Mouse (Mus musculus) layer of hippocampus, adult 9-11 months (tissue): ENCODE measurements around the gene Smc6.

Source experiments
- DNase-seq: peaks from one replicate; pipeline ENCODE4 v3.0.0; 2022

Smc6 gene

DNA sequence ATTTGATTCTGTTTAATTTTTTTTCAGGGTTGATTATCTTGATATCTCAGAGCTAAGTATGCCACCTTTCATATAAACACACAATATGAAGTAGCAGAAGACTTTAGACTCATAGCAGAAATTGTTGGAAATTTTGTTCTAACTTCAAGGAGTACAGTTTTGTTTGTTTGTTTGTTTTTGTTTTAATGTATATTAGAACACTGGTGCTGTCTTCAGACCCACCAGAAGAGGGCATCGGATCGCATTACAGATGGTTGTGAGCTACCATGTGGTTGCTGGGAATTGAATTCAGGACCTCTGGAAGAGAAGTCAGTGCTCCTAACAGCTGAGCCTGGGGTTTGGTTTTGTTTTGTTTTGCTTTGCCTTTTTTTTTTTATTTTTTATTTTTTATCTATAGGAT, 20.7 kb downstream of the Smc6 start:
- no peak for DNase-seq

DNA sequence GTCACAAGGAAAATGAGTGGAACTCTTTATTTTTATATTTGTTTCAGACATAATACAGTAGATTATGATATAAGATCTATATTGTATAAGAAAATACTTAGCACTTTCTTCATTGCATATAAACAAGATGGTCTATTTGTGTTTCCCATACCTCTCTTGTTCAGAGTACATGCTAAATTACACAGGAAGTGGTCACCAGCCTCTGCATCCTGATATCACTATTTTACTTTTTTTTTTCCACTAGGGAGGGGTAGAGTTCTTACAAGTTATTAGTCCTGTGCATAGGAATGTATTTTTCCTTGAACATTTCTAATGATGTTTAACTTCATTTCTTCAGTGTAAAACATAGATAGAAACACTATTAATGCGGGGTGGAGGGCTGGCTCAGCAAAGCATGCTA, 35.2 kb downstream of the Smc6 start:
- no peak for DNase-seq

DNA sequence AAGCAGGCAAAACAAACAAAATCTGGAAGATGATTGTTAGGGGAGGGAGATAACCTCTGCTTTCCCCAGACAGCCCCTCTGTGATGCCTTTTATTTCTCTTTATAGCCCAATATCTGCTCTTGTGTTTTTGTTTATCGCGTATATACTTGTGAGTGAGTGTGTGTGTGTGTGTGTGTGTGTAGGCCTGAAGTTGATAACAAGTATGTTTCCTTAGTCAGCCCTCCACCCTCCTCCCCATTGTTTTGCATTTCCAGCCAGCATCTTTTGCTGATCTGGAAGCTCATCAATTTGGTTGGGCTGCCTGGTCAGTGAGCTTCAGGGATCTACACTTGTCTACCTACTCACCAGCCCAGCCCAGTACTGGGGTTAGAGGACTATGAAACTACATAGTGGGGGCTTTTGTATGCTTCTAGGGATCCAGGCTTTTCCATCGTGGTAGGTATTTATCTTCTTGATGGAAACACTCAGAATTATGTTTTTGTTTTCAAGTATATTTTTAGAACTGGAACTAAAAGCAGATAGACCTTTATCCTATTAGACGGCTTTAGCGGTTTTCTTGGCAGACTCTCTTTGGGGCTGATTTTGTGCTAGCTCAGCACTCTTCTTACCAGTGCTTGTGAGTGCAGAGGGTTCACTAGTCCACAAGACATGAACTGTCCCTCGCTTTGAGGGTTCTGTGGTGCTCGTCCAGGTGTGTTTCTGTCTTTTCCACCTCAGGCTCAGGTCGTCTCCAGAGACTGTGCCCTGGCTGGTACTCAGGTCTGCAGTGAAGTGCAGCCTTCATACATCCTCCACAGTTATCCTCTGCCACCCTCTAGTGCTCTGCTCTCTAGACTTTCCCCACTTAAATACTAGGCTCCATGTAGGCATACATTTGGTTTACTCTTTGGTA, 41.3 kb downstream of the Smc6 start:
- no peak for DNase-seq

DNA sequence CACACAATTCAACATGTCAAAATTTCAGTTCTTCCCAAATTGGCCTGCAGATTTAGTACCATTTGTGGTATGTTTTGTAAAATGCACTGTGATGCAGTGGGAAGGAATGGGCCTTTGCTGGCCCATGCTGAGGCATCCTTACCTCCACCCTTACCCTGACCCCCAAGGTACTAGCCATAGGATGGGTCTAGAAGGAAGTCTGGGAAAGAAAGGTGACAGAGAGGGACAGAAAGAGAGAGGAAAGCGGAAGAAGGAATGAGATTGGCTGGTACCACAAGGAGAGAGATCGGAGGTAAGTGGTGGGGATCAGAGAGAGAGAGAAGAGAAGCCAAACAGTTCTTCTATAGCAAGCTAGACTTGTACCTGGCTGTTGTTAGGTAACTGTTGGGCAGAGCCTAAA, 45.4 kb downstream of the Smc6 start:
- no peak for DNase-seq

DNA sequence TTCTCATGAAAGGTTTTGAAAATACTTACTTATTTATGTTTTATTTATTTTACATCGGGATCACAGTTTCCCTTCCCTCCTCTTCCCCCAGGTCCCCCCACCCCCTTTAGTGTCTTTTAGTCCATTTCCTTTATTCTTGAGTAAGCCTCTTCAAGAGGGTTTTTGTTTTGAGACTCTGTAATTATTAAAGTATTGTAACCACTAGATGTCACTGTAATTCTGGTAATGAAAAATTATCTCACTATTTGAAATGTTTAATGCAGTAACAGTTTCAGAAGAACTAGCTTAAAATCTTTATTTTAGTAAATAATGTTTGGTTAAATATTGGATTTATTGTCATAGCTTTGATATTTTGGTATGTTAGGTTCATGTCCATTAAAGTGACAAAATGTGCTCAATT, 48.2 kb downstream of the Smc6 start:
- no peak for DNase-seq

DNA sequence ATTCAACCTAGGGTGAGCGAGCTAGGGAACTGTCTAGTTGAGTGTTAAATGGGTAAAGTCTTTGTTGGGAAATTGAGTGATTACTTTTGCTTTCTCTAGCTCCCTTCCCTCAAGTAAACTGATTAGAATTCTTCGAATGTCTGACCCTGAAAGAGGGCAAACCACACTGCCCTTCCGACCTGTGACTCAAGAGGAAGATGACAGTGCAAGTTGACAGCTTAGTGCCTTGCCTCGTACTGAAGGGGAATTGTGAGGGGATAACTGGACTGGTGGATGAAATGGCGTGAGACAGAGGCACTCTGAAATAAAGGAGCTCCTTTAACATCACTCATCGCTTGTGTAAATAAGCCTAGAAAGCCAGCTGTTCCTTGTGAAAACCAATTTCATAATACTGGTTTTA, 52.0 kb downstream of the Smc6 start:
- DNase-seq: no peak

DNA sequence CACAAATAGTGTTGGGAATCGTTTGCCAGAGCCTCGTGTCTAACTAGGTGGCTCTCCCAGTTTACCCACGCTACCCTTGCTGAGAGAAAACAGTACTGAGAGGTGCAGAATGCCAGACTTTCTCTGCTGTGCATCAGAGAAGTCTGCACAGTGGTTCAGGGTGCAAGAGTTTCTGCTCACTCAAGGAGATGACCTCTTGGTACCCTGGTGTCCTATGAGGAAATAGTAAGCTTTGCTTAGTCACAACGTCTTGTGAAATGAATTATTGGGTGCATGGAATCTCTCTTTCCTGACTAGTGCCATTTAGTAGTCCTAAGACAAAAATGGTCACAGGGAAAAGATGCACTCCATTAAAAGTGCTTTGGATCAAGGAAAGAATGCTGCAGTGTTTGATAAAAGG, 58.8 kb downstream of the Smc6 start:
- DNase-seq: no peak

DNA sequence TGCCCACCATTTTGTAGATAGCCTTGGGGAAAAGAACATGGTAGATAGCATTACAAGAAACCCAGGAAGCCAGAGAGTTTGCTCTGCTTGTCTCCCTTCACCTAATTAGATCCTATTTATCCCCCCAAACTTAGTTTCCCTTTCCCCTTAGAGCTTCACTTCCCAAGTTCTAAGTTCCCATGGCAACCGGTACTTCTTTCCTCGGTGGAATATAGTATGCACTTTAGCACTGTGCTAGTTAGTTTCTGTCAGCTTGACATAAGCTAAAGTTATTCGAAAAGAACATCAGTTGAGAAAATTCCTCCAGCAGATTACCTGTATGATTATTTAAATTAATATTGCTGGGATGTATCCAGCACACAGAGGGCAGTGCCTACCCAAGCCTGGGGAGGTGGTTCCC, 60.8 kb downstream of the Smc6 start:
- DNase-seq: no peak

DNA sequence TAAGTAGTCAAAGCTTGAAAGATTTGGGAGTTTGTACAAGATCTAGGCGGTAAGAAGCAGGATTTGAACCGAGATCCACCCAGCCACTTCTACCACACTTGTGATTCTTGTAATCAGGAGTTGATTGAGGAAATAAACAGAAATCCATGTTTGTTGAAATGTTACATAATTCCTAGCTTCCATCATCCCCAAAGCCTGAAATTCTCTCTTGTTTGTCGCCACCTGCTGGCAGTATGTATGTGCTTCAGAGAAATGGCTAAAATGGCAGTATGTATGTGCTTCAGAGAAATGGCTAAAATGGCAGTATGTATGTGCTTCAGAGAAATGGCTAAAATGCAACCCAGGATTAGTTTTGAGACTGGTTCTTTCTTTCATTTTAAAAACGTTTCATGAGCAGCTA, 71.2 kb downstream of the Smc6 start:
- peak; percentile 19 for DNase-seq

DNA sequence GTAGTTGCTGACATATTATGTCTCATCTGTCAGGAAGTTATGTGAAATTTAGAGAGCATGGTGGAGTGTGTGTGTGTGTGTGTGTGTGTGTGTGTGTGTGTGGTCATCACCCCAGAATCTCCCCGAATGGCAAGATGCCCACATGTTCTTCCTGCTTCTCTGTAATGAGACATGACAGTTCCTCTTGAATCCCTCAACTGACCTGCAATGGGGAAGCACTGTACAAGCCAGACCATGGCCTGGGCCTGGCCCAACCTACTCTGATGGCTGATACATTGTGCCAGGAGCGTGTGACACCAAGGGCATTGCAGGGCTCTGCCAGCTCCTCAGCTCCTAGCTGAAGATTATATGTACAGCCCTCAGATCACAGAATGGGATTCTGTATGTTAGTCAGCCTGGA, 72.6 kb downstream of the Smc6 start:
- no peak for DNase-seq

DNA sequence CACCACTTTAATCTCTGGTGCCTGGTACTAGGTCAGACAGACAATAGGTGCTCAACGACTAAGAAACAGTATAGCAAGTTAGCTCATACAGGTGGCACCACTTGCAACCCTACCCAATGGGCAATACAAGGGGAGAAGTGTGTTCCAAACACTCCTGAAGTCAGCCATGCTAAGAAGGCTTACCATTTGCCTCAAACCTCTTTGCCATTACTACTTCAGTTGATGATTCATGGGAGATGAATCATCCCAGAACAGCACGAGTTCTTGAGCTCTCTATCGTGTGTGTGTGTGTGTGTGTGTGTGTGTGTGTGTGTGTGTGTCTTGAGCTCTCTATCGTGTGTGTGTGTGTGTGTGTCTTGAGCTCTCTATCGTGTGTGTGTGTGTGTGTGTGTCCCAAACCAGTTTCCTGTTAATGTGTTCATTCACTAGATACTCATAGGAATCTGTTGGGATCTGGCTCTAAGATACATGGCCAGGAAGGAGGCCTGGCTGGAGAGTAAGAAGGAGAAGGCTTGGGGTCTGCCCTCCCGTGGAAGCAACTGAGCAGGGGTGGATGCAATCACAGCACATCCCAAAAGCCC, 76.4 kb downstream of the Smc6 start:
- DNase-seq: no peak

DNA sequence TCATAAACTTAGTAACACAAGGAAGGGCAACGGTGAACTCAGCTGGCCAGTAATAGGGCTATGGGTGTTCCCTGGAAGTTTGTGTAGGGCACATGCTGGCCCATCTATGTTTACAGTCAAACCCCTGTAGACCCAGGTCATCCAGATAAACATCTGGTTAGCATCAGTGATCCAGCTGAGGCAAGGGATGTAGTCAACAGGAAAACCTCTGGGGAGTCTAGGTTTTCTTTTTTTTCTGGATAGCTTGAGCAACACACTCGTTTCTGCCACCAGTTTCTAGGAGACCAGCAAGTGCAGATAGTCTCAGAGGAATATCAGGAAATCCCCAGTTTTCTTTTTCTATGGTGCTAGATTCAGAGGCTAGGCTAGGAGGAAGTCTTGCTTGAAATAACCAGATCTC, 80.3 kb downstream of the Smc6 start:
- no peak for DNase-seq

DNA sequence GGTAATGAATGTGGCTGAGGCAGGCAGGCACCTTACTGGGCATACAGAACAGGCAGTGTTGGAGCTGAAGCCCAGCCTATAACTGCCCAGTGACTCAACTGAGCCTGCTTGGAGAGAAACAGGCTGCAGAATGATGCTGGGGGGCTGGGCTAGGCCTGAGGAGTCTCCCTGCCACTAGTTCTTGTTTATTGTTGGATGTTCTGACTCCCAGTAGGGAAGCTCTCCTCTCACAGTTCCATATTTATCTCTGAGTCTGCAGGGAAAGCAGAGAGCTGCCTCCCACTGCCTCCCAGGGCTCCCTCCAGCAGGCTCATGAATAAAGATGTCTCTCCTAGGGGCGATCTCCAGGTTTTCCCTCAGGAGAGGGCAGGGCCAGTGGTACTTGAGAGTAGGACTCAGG, 82.7 kb downstream of the Smc6 start:
- peak; percentile 49 for DNase-seq

DNA sequence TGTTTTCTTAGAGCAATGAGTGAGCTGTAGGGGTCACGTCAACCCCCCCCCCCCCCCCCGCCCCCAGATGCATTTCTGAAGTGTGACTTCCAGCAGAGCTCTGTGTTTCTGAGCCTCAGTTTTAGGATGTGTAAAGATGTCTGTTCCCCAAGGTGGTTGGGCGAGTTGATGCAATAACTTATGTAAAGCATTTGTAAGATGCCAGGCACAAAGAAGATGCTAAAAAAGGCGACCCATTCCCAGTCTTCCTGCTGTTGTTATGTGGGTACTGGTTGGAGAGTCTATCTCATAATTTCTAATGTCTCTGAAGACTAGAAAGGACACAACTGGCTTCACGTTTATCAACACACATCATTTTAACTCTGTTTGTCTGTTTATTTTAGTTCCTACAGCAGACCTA, 84.2 kb downstream of the Smc6 start:
- DNase-seq: no peak

DNA sequence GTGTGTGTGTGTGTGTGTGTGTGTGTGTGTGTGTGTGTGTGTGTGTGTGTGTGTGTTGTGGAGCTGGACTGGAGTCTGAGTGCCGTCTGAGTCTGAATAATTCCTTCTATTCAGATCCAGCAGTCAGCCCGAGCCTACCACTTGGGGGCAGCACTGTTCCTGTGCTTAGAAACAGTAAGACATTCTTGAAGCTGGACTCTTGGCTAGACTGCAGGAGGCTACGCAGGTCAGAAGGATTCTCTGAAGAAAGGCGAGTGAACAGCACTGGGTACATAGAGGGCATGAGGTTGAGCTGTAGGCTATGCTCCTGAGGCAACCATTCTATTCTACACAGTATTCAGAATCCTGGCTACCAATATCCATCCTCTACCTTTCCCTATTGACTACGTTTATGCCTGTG, 85.2 kb downstream of the Smc6 start:
- peak; percentile 85 for DNase-seq

DNA sequence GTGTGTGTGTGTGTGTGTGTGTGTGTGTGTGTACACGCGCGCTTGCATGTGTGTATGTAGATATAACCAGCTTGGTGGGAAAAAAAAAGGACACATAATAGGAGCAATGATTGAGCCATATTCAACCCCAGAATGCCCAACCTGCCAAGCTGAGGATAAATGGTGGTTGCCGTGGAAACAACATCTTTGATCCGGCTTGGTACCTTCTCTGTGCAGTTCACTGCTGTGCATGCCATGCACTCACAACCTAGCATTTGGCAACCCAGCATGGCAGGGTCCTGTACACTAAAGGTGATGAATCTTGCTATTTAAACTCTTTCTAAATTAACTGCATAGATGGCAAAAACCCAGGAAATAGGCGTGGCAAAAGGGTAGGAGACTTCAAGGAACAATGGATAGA, 96.7 kb downstream of the Smc6 start:
- no peak for DNase-seq

DNA sequence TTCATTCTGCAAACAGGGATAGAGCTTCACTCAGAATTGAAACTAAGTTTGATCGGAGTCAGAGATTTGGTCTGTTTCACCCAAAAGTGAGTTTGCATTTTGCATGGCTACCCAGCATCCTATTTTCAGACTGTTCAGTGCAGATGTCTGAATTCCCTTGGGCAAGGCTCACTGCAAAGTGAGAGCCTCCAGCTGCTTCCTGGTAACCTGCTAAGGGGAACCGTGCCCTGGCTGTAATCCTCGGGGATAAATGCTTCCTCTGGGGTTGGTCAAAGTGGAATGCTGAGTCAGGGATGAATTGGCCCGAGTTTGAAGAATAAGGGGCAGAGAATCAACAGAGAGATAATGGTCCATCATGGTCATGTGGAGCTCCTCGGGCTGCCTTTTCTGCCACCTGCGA, 99.2 kb downstream of the Smc6 start:
- no peak for DNase-seq

DNA sequence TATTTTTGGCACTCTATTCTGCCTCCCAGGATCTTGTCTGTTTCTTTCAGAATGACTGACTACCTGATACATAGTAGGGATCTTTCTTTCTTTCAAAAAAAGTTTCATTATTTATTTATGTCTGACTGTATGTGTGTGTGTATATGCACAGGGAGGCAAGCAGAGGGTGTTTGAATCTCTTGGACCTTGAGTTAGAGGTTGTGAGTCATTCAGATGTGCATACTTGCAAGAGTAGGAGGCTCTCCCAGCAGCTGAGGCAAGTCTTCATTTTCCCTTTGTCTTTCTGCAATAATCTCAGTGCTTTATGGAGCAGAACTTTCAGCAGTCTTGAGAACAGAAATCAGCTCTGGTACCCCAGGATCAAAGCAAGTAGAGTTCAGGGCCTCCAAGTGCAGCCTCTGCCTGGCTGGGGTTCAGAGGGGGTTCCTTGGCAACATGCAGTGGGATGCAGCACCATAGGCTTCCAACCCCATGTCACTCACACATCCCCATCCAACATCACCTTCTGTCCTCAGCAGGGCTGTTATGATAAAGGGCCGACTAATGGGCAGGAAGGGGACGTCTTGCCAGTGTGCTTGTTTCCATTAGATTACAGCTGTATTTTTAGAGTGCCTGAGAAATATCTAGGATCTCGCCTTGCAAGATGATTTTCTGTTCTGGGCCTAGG, 101.5 kb downstream of the Smc6 start:
- no peak for DNase-seq
